Mouse (Mus musculus) erythroblast, embryonic 14.5 days (primary cell): ENCODE measurements around the gene Rnf207.

Experiments used
- GATA1 ChIP-seq: IDR thresholded peaks from 2 replicates; pipeline ENCODE4 v1.6.1; 2012; ENCODE audit warnings: low read length, inconsistent platforms, mixed read lengths
- TAL1 ChIP-seq: IDR thresholded peaks from 3 replicates; pipeline ENCODE4 v1.6.1; 2012; ENCODE audit warnings: low read length, inconsistent platforms, mixed read lengths

GRCm38 (mm10) chr4:152333587-152333986 lies 14.8 kb upstream of the Rnf207 start:
- TF ChIP-seq GATA1 (no peak), TAL1 (no peak)
